In genomic region chr8:108078726-108079125, GRCm38 (mm10) we compare ENCODE assay signal across 16 mouse cellular contexts.
"Had no signal": no experiment of that assay in that cellular context is flagged by ENCODE, and none has a peak within 500 bp of the region (broad histone marks: within the 10 kb centered on the region; RNA-seq: fewer than 3 reads in every experiment).

No protein-coding gene starts in this region.

- H3K9me3 ChIP-seq: lung, embryonic 15.5 days; midbrain, embryonic 10.5 days; midbrain, embryonic 12.5 days; neural tube, embryonic 12.5 days; stomach, embryonic 15.5 days had no signal

- H3K4me3 ChIP-seq: lung, embryonic 15.5 days; midbrain, embryonic 10.5 days; midbrain, embryonic 12.5 days; neural tube, embryonic 12.5 days; stomach, embryonic 15.5 days had no signal

- H3K27me3 ChIP-seq: lung, embryonic 15.5 days; midbrain, embryonic 12.5 days; neural tube, embryonic 12.5 days; stomach, embryonic 15.5 days had no signal

- H3K9ac ChIP-seq: liver, embryonic 14.5 days; lung, embryonic 15.5 days; midbrain, embryonic 12.5 days; neural tube, embryonic 12.5 days; stomach, embryonic 15.5 days had no signal

- ATAC-seq: lung, postnatal 0 days; midbrain, embryonic 16.5 days had no signal

- H3K4me1 ChIP-seq: lung, embryonic 15.5 days; midbrain, embryonic 12.5 days; neural tube, embryonic 12.5 days; stomach, embryonic 15.5 days had no signal

- H3K4me2 ChIP-seq: lung, embryonic 15.5 days; midbrain, embryonic 12.5 days; neural tube, embryonic 12.5 days; stomach, embryonic 15.5 days had no signal

- DNase-seq: lung, adult 18-20 months; lung, postnatal 14 days; lung, postnatal 36 days; midbrain, embryonic 14.5 days; right cerebral cortex, postnatal 14 days; thymus, adult 18-20 months; thymus, postnatal 14 days; thymus, postnatal 36 days had no signal

- H3K36me3 ChIP-seq: lung, embryonic 15.5 days; midbrain, embryonic 10.5 days; midbrain, embryonic 12.5 days; neural tube, embryonic 12.5 days; stomach, embryonic 15.5 days had no signal

- H3K27ac ChIP-seq: liver, embryonic 14.5 days; lung, embryonic 15.5 days; midbrain, embryonic 10.5 days; midbrain, embryonic 12.5 days; neural tube, embryonic 12.5 days; stomach, embryonic 15.5 days had no signal
